Mouse (Mus musculus) forebrain, embryonic 13.5 days (tissue): Measurements from ENCODE around the gene Prrc2b. TPM values are rescaled to one million over a fixed set of nuclear protein-coding genes. Genes with fewer than 3 reads are reported as not detected.
A peak's percentile ranks its signal among the peaks of the same experiment; 100 is the strongest.

Source experiments
- ATAC-seq: fragments of 200-750 bp; cut with Nextera tagmentation; 2 replicates; pipeline ENCODE4 v1.8.0; 2017
- H3K27ac ChIP-seq: fragments of 300-500 bp; sonication (generic); 2 replicates; pipeline ENCODE4 v1.5.1; 2015; ENCODE audit warnings: inconsistent platforms, mild to moderate bottlenecking, moderate library complexity
- H3K27me3 ChIP-seq: fragments of 300-500 bp; sonication (generic); 2 replicates; pipeline ENCODE4 v1.6.1; 2015; ENCODE audit warnings: mild to moderate bottlenecking, inconsistent platforms
- H3K36me3 ChIP-seq: fragments of 300-500 bp; sonication (generic); 2 replicates; pipeline ENCODE4 v1.6.1; 2015; ENCODE audit warnings: mild to moderate bottlenecking, inconsistent platforms; ENCODE audit not compliant: poor library complexity, severe bottlenecking
- H3K4me1 ChIP-seq: fragments of 300-500 bp; sonication (generic); 2 replicates; pipeline ENCODE4 v1.6.1; 2015; ENCODE audit warnings: inconsistent platforms
- H3K4me2 ChIP-seq: fragments of 300-500 bp; sonication (generic); 2 replicates; pipeline ENCODE4 v1.6.1; 2015; ENCODE audit warnings: inconsistent platforms, mild to moderate bottlenecking, moderate library complexity
- H3K4me3 ChIP-seq: fragments of 300-500 bp; sonication (generic); 2 replicates; pipeline ENCODE4 v1.5.1; 2015; ENCODE audit warnings: mild to moderate bottlenecking, inconsistent platforms
- H3K9ac ChIP-seq: fragments of 300-500 bp; sonication (generic); 2 replicates; pipeline ENCODE4 v1.6.1; 2015; ENCODE audit warnings: mild to moderate bottlenecking, inconsistent platforms
- H3K9me3 ChIP-seq: fragments of 300-500 bp; sonication (generic); replicated peaks from 2 replicates; pipeline ENCODE4 v1.6.1; 2016; ENCODE audit warnings: inconsistent platforms
- WGBS: fragments of 180-500 bp; shearing (Covaris S2); methylation state at CpG from one replicate; pipeline ENCODE4 v1.1.7; 2015; 5-methylcytosine and 5-hydroxymethylcytosine counted together
- polyA plus RNA-seq: library from polyadenylated mRNA; unstranded; fragments of >200 nt; fragmentation: Nextera tagmentation; extraction: Ambion mirVana; gene quantifications from 2 replicates; pipeline ENCODE4 v1.2.1, GENCODE M21; 2015

The Prrc2b gene
- polyA plus RNA-seq, 1 experiment from 2014 or later: 53.0 TPM

- Histone ChIP-seq H3K4me3 (peak overlapping the region; percentile 89), H3K36me3 (0 out of 2 replicates have a peak, but pooled peaks cover 2% of the 10 kb centered on the region), H3K4me2 (peak overlapping the region; percentile 97), H3K4me1 (peaks cover 79% of the 10 kb centered on the region), H3K9me3 (no peaks in the 10 kb centered on the region), H3K27ac (peak overlapping the region; percentile 60), H3K27me3 (no peaks in the 10 kb centered on the region), H3K9ac (peak overlapping the region; percentile 100)
- ATAC-seq: no peak
- WGBS: 27% methylated on average over 9 of the region's 9 CpGs
These were observed 3.6 kb downstream of the Prrc2b start for GRCm38 (mm10) chr2:32154334-32154997.

DNA sequence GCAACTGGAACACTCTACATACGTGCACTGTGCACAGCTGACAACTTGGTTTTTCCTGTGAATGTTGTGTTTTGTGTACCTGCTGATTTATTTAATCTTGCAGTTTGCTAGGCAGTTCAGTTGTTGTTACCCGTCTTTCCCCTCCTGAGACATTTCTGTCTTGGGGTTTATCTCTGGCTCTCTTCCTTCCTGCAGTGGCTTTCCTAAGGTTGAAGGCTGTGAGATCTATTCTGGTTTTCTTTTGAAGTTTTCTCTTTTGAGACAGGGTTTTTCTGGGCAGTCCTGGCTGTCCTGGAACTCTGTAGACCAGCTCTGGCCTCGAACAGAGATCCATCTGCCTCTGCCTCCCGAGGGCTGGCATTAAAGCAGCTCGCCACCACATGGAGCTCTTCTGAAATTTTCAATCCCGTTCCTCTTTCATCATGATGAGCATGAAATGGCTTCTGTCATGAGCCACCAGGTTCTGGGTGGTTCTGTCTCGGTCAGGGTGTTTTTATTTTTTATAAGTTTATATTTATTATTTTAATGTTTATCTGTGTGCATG, 4.2 kb downstream of the Prrc2b start:
- Histone ChIP-seq H3K9me3 (no peaks in the 10 kb centered on the region), H3K27me3 (no peaks in the 10 kb centered on the region), H3K9ac (0 out of 2 replicates have a peak overlapping the region, but pooled peaks have one; percentile 100), H3K4me1 (peaks cover 85% of the 10 kb centered on the region), H3K4me2 (peak overlapping the region; percentile 97), H3K36me3 (peaks cover 8% of the 10 kb centered on the region; the same call in 1 of the 2 replicates), H3K27ac (peak overlapping the region; percentile 63; the same call in 1 of the 2 replicates), H3K4me3 (no peak overlapping the region)
- WGBS: 58% methylated on average over 7 of the region's 7 CpGs
- no peak for ATAC-seq

DNA sequence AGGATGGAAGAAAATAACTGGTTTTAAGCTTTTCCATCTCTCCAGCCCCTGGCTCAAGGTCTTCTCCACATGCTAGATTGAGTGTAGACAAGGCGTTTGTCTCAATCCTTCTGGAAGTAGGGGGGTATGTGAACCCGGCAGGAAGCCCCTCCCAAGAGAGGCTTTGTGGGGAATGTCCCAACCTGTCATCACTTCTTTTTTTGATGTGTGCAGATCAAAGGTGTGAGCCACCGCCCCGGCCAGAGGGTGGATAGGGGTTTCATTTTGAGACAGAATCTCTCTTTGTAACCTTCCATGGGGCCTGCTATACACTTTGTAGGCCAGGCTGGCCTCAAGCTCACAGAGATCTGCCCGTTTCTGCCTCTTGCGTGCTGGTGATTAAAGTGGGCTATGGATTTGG, 4.7 kb downstream of the Prrc2b start:
- Histone ChIP-seq H3K4me1 (peaks cover 85% of the 10 kb centered on the region), H3K36me3 (peaks cover 13% of the 10 kb centered on the region), H3K27ac (peak overlapping the region; percentile 63), H3K4me3 (no peak overlapping the region), H3K9me3 (no peaks in the 10 kb centered on the region), H3K4me2 (peak overlapping the region; percentile 97), H3K9ac (0 out of 2 replicates have a peak overlapping the region, but pooled peaks have one; percentile 9), H3K27me3 (no peaks in the 10 kb centered on the region)
- 75% methylated on average over 6 of the region's 6 CpGs for WGBS
- ATAC-seq: no peak

DNA sequence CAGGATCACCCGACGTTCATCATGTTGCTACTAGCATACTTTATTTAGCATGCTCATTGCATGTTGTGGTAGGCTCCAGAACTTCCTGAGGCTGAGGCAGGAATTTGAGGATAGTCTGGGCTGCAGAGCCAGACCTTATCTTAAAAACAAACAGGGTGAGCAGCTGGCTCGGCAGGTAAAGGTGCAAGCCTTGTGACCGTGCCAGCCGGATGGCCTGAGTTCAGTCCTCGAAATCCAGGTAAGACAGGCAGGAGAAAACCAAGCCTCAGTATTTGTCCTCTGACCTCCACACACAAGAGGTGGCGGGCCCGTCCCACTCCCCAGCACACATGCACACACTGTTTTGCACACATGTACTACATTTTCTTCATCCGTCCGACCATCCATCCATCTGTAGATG, 5.8 kb downstream of the Prrc2b start:
- Histone ChIP-seq H3K27ac (peak overlapping the region; percentile 74), H3K4me2 (peak overlapping the region; percentile 46), H3K4me1 (peaks cover 85% of the 10 kb centered on the region), H3K9ac (peak overlapping the region; percentile 54), H3K36me3 (peaks cover 15% of the 10 kb centered on the region), H3K9me3 (no peaks in the 10 kb centered on the region), H3K27me3 (no peaks in the 10 kb centered on the region), H3K4me3 (no peak overlapping the region)
- no peak; the same call in 1 of the 2 replicates for ATAC-seq
- 70% methylated on average over 10 of the region's 10 CpGs for WGBS

- ATAC-seq: peak; percentile 43; the same call in 1 of the 2 replicates
These were observed 6.4 kb downstream of the Prrc2b start for GRCm38 (mm10) chr2:32157328-32157727.

DNA sequence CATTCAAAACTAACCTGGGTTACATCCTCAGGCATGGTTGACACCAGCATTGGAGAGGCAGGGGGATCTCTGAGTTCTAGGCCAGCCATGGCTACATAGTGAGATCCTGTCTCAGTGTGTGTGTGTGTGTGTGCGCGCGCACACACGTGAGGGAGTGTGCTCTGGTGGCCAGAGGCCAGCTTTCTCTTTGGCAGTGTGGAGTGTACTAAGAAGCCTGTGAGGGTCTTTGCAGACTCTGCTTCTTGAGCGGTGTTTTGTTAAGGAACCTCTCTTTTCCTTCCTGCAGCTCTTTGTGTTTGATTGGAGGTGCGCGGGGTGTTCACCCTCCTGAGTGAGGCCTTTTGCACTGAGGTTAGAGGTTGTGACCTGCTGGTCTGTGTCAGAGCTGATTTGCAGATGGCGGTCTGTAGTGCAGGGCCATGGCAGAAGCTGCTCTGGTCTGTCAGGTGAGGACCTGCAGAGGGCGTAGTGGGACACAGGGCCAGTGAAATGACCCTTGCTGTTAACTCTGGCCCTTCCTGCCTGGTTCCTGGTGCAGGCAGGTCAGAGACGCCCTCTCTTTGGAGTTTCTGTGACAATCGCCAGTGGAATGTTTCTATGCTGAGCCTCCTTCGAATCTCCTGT, 7.8 kb downstream of the Prrc2b start:
- no peak for ATAC-seq
- WGBS: 74% methylated on average over 12 of the region's 12 CpGs

More at GRCm38 (mm10) chr2:32157328-32157727, 6.4 kb downstream of the Prrc2b start:
- peak overlapping the region; percentile 46 for H3K4me2 ChIP-seq
- peak overlapping the region; percentile 13; the same call in 1 of the 2 replicates for H3K4me3 ChIP-seq
- H3K27ac ChIP-seq: peak overlapping the region; percentile 74
- 8% methylated on average over 4 of the region's 4 CpGs for WGBS
- no peaks in the 10 kb centered on the region for H3K27me3 ChIP-seq
- H3K9ac ChIP-seq: peak overlapping the region; percentile 54
- no peaks in the 10 kb centered on the region for H3K9me3 ChIP-seq
- peaks cover 15% of the 10 kb centered on the region for H3K36me3 ChIP-seq
- peaks cover 82% of the 10 kb centered on the region for H3K4me1 ChIP-seq

DNA sequence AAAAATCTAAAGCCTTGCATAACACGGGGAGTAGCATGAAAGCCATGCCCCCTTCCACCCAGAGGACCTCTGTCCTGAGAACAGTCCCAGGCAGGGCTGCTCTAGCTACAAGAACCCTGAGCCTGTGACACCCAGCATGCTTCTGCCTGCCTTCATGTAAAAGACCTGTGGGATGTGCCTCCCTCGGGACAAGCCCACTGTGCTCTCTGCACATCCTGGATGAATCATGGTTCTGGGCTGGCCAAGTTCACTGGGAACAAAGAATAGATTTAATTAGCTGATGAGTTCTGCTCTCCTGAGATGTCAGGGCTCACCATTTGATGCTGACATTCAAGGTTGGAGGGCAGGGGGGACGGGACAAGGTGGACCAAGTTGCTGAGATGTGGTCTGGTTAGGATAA, 9.6 kb downstream of the Prrc2b start:
- 95% methylated on average over 3 of the region's 3 CpGs for WGBS
- peaks cover 77% of the 10 kb centered on the region for H3K4me1 ChIP-seq
- ATAC-seq: no peak

More for the DNA sequence above, 7.8 kb downstream of the Prrc2b start:
- Histone ChIP-seq H3K9me3 (no peaks in the 10 kb centered on the region), H3K27ac (no peak overlapping the region), H3K4me3 (no peak overlapping the region), H3K36me3 (peaks cover 18% of the 10 kb centered on the region), H3K27me3 (no peaks in the 10 kb centered on the region), H3K9ac (no peak overlapping the region), H3K4me2 (no peak overlapping the region), H3K4me1 (peaks cover 77% of the 10 kb centered on the region)

GRCm38 (mm10) chr2:32160967-32161366, 10.1 kb downstream of the Prrc2b start:
- Histone ChIP-seq H3K4me2 (no peak overlapping the region), H3K9ac (no peak overlapping the region), H3K36me3 (peaks cover 18% of the 10 kb centered on the region), H3K9me3 (no peaks in the 10 kb centered on the region), H3K4me3 (no peak overlapping the region), H3K4me1 (peaks cover 75% of the 10 kb centered on the region), H3K27me3 (no peaks in the 10 kb centered on the region), H3K27ac (no peak overlapping the region)
- no peak for ATAC-seq
- WGBS: 84% methylated on average over 5 of the region's 5 CpGs

More for the DNA sequence above, 9.6 kb downstream of the Prrc2b start:
- Histone ChIP-seq H3K4me3 (no peak overlapping the region), H3K4me2 (no peak overlapping the region), H3K9me3 (no peaks in the 10 kb centered on the region), H3K9ac (no peak overlapping the region), H3K27me3 (no peaks in the 10 kb centered on the region), H3K36me3 (peaks cover 18% of the 10 kb centered on the region), H3K27ac (no peak overlapping the region; the same call in 1 of the 2 replicates)

GRCm38 (mm10) chr2:32162102-32162501, 11.2 kb downstream of the Prrc2b start:
- Histone ChIP-seq H3K27ac (no peak overlapping the region), H3K9me3 (no peaks in the 10 kb centered on the region), H3K36me3 (peaks cover 18% of the 10 kb centered on the region), H3K4me1 (peaks cover 75% of the 10 kb centered on the region), H3K4me3 (no peak overlapping the region), H3K4me2 (no peak overlapping the region), H3K27me3 (no peaks in the 10 kb centered on the region), H3K9ac (no peak overlapping the region)
- no peak for ATAC-seq
- 94% methylated on average over 8 of the region's 8 CpGs for whole genome bisulfite sequencing

- Histone ChIP-seq H3K4me1 (peaks cover 75% of the 10 kb centered on the region), H3K4me3 (no peak overlapping the region)
- 71% methylated on average over 4 of the region's 4 CpGs for WGBS
These were observed 11.8 kb downstream of the Prrc2b start for GRCm38 (mm10) chr2:32162646-32163045.

GRCm38 (mm10) chr2:32163057-32163456, 12.2 kb downstream of the Prrc2b start:
- H3K36me3 ChIP-seq: peaks cover 18% of the 10 kb centered on the region
- no peak overlapping the region for H3K4me3 ChIP-seq
- H3K9ac ChIP-seq: no peak overlapping the region
- no peaks in the 10 kb centered on the region for H3K9me3 ChIP-seq
- H3K4me1 ChIP-seq: peaks cover 75% of the 10 kb centered on the region
- no peak for ATAC-seq
- no peak overlapping the region; the same call in 1 of the 2 replicates for H3K27ac ChIP-seq
- 95% methylated on average over 3 of the region's 3 CpGs for WGBS
- no peak overlapping the region for H3K4me2 ChIP-seq
- no peaks in the 10 kb centered on the region for H3K27me3 ChIP-seq

More at GRCm38 (mm10) chr2:32162646-32163045, 11.8 kb downstream of the Prrc2b start:
- Histone ChIP-seq H3K27ac (no peak overlapping the region), H3K9me3 (no peaks in the 10 kb centered on the region), H3K9ac (no peak overlapping the region), H3K36me3 (peaks cover 18% of the 10 kb centered on the region), H3K27me3 (no peaks in the 10 kb centered on the region), H3K4me2 (no peak overlapping the region)
- no peak for ATAC-seq

DNA sequence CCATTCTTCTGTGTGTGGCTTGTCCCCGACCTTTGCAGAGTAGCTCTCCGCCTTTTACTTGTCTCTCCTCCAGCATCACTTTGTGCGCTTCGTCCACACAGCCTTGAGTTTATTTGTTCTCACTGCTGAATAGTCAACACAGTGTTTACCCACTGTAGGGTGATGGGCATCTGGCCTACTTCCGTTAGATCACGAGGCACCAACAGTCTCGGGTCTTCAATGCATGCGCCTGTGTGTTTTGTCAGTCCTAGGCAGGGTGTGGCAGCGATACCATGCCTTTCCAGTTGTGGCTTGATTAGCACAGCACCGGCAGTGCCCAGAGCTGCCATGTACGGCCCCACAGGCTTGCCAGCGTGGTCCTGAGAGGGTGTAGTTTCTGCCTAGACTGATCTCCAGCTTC, 13.6 kb downstream of the Prrc2b start:
- H3K27ac ChIP-seq: 0 out of 2 replicates have a peak overlapping the region, but pooled peaks have one; percentile 12
- peaks cover 76% of the 10 kb centered on the region for H3K4me1 ChIP-seq
- WGBS: 61% methylated on average over 12 of the region's 12 CpGs
- no peak overlapping the region for H3K9ac ChIP-seq
- no peaks in the 10 kb centered on the region for H3K9me3 ChIP-seq
- ATAC-seq: no peak
- H3K36me3 ChIP-seq: peaks cover 15% of the 10 kb centered on the region
- no peak overlapping the region for H3K4me3 ChIP-seq
- H3K27me3 ChIP-seq: no peaks in the 10 kb centered on the region
- no peak overlapping the region for H3K4me2 ChIP-seq
